Mouse (Mus musculus): ENCODE results near the gene Lamtor2.

The Lamtor2 gene

DNA sequence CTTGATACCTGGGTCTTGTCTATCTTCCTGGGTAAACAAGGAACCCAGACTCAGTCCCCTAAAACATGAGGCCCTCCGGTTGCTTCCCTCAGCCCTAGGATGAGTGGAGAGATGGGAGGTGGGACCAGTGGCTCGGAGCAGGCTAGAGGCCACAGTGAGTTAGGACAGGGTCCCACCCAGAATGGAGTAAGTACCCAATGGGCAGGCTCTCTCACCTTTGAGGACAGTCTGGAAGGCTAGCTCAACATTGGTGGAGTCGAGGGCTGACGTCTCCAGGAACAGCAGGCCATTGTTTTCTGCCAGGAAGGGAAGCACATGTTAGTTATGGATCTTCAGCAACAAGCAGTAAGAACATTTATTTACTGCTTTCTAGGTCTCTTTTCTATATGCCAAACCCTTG, 10.4 kb downstream of the Lamtor2 start:
- no peak for DNase-seq (ENCODE audit: low spot score)

DNA sequence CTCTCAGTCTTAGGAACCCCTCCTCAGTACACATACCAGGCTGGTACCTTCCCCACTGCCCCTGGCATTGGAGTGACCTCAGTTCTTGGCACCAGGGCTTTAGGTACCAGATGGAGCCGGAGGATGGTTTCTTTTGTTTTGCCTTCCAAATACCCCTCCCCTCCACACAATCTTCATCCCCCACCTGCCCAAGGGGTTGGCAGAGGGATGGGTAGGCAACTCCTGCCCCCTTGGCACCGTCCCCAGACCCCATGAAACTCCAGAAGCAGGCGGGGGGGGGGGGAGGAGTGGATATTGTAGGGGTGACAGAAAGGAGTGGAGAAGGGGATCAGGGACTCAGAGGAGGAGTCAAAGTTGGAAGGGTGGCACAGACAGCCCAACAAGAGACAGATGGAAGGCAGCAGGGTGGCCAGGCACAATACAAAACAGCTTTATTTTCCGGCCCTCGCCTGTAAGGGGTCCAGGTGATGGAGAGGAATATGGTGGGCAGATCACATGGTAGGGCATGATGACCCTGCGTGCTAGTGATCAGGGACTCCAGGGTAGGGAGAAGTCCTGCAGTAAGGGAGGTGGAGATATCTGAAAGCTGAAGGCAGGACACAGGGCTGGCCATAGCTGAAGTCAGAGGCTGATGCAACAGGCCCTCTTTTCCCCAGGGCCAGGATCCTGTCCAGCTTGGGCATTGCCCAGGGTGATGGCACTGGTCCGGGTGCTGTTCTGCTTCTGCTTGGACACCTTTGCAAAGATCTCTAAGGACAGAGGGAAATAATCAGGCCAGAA, 11.1 kb downstream of the Lamtor2 start:
- no peak for DNase-seq (ENCODE audit: low spot score)

DNA sequence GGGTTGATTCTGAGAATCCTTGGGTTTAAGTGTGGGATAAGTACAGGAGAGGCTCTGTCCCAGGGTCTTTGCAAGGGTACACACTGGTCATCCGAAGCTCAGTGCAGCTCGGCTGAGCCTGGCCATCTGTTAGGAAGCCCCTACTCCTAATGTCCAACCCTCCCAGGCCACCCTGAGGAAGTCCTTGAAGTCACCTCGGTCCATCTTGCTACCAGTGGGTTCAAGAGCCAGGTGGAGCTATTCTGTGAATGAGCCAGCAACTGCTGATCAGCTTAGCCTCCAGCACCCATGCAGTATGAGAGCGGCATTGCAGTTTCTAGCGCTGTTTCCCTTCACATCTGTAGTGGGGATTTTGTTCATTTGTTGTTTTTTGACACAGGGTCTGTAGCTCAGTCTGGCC, 12.8 kb downstream of the Lamtor2 start:
- DNase-seq (ENCODE audit: low spot score) = no peak

- peak; percentile 67 for DNase-seq (ENCODE audit: low spot score)
Measured at GRCm38 (mm10) chr3:88539397-88539796, 13.5 kb downstream of the Lamtor2 start.

DNA sequence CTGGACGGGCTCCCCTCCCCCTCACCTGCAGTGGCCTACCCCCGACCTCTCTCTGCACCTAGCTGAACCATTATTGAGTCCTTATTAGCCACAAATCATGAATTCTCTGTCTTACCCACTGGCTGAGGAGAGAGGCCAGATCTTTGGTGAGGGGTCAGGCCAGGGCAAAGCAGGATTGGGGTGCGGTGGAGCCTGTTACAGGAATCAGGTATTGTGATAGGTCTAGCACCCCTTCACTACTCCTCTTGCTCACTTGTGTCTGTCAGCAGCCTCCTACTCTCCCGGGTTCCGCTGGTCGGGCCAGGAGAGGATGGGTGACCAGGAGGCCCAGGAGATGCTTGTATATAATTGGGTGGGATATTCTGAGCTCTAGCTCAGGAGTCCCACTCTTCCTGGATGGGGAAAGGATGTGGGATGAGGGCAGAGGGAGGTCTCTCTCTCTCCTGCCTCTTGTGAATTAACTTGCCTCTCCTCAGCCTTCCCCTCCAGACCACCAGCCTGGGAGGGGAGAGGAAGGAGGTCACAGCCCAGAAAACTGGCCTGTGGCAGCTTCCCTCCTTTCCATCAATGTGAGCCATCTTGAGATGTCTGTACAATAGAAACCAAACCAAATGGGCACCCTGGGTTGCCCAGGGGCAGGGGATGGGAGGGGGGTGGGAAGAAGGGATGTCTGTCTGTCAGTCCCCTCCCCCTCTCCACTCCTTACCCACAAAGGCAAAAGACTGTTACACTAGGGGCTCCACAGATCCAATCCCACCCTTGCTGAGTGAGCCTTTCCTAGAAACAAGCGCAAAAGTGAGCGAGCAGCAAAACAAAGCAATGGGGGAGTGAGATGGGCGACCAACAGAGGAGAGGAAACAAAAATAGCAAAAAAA, 14.4 kb downstream of the Lamtor2 start:
- DNase-seq (ENCODE audit: low spot score) = peak; percentile 48

DNA sequence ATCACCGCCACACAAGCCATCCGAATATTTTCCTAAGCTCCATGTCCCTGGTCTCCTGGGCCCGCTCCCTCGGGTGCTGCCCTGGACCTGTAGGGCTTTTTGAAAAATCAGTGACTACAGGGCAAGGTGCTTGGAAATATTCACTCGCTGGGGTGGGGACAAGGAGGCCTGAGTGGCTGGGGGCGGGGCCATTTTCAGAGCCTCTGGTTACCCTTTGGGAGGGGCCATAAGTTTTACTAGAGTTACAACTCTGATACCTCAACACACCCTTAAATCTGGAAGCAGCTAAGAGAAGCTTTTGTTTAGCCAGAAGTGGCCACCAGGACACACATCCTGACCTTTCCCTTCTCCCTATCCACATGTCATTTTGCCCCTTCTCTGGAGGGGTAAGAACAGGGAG, 15.7 kb downstream of the Lamtor2 start:
- no peak for DNase-seq (ENCODE audit: low spot score)

DNA sequence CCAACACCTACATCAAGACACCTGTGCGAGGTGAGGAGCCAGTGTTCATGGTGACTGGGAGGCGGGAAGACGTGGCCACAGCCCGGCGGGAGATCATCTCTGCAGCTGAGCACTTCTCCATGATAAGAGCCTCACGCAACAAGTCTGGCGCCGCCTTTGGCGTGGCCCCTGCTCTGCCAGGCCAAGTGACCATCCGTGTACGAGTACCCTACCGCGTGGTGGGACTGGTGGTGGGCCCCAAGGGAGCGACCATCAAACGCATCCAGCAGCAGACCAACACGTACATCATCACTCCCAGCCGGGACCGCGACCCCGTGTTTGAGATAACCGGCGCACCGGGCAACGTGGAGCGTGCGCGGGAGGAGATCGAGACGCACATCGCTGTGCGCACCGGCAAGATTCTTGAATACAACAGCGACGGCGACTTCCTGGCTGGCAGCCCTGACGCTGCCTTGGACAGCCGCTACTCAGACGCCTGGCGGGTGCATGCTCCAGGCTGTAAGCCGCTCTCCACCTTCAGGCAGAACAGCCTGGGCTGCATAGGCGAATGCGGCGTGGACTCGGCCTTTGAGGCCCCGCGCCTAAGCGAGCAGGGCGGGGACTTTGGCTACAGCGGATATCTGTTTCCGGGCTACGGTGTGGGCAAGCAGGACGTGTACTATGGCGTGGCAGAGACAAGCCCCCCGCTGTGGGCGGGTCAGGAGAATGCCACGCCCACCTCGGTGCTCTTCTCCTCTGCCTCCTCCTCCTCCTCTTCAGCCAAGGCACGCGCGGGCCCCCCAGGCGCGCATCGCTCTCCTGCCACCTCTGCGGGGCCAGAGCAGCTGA, 16.6 kb downstream of the Lamtor2 start:
- peak; percentile 71 for DNase-seq (ENCODE audit: low spot score)

DNA sequence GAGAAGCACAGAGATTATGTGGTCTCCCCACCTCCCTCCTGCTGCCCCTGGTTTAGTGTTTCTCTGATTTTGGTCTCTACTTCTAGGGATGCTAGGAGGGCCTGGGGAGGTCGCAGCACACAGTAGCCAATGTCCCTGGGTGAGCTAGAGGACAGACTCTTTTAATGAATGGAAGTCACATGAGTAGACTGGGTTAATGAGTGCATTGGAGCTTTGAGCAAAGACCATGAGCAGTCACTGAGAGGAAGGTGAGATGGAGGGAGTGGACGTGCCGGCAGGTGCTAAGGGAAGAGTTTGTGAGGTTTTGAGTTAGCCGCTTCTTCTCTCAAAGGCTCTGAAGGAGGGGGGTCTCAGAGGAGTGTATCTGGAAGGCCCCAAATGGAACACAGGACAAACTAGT, 17.3 kb downstream of the Lamtor2 start:
- no peak for DNase-seq (ENCODE audit: low spot score)

- DNase-seq (ENCODE audit: low spot score) = no peak
Measured at GRCm38 (mm10) chr3:88535005-88535404, 17.9 kb downstream of the Lamtor2 start.

DNA sequence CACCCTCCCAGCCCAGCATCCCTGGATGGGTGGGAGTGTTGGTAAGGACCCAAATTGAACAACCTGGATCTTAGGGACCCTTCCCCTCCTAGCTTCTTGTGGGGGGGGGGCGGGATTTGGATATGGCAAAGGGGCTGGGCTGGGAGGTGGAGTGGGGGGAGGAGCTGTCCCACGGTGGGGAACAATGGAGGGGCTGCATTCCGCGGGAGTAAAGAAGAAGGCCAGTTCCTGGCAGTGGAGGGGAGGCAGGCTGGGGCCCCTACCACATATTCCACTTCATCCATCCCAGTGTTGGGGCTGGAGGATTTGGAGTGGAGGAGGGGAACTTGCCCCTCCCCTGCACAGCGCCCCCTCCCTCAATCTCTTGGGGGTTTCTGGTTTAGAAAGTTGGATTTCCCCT, 19.2 kb downstream of the Lamtor2 start:
- DNase-seq (ENCODE audit: low spot score) = no peak

GRCm38 (mm10) chr3:88532689-88533511, 20.0 kb downstream of the Lamtor2 start:
- peak; percentile 65 for DNase-seq (ENCODE audit: low spot score)

DNA sequence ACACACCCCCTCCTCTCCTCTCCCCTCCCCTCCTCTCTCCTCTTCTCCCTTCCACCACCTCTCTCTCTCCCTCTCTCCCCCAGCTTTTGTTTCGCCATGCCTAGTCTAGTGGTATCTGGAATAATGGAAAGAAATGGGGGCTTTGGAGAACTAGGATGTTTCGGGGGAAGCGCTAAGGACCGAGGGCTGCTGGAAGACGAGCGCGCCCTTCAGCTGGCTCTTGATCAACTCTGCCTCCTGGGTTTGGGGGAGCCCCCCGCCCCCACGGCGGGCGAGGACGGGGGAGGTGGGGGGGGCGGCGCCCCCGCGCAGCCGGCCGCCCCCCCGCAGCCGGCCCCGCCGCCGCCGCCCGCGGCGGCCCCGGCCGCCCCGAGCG, 20.6 kb downstream of the Lamtor2 start, which contains the start of gene Mex3a:
Mex3a (plus strand) TSS at position 97 of the 376 bp plus-strand sequence.
- DNase-seq (ENCODE audit: low spot score) = no peak

- peak; percentile 90 for DNase-seq (ENCODE audit: low spot score)
Measured at GRCm38 (mm10) chr3:88531348-88532298, 21.3 kb downstream of the Lamtor2 start.

DNA sequence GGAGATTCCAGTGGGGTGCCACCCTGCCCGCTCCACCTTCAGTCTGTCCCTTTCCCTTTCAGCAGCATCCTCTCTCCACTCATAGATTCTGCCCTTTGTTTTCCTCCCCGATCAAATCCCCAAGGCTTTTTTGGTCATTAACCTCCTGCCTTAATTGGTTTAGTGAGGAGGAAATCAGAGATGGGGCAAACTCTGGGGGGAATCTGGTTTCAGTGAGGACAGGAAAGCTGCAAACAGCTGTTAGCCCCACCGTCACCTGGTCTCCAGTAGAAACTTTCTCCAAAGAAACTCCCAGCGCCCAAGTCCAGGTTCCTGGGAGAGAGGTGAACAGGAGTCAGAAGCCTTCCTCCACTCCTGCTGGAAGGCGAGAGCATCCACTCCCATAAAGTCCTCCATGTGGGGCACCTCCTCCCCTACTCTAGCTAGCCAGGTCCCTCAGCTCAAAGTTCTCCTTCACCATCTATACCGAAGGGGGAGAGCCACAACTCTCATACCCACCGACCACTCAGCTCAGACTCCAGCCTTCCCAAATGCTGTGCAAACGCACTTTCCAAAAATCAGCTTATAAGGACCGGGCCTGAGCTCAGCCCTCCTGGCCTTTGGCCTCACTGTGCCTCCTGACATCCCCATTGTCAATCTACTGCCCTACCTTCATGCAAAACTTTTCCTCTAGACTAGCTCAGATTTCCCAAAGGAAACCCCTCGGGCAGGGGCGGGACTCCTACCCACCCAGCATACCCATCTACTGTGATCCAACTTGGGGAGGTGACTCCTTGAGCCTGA, 22.6 kb downstream of the Lamtor2 start:
- DNase-seq (ENCODE audit: low spot score) = no peak

DNA sequence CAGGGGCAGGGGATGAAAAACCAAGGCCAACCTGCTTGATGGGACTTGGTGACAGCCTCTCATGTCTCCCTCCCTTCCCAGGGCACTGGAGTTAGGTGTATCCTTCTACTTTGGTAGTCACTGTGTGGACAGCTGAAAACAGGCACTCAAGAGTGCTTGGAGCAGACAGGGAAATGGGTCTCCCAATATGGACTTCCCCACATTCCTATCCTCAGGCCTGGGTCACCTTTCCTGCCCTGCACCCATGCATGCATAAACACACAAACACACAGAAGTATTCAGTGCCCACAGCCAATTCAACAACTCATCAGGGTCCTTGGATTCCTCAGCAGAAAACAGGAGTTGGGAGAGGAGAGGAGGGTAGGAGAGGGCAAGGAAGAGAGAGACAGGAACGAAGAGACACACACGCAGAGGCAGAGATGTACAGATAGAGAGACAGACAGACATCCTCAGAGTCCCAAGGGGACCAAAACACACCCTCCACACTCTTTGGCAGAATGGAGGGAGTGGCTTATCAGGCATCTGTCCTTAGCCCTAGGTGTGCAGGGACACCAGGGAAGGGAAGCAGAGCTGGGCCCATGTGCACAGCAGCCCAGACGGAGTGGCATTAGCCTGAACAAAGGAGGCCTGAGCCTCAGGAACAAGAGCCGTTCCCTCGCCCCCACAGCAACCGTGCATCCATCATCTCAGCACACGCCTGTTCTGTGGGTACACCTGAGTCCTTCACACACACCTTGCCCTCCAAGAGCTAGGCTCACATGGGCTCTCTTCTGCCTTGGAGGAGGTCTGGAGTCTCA, 23.5 kb downstream of the Lamtor2 start:
- DNase-seq (ENCODE audit: low spot score) = no peak

DNA sequence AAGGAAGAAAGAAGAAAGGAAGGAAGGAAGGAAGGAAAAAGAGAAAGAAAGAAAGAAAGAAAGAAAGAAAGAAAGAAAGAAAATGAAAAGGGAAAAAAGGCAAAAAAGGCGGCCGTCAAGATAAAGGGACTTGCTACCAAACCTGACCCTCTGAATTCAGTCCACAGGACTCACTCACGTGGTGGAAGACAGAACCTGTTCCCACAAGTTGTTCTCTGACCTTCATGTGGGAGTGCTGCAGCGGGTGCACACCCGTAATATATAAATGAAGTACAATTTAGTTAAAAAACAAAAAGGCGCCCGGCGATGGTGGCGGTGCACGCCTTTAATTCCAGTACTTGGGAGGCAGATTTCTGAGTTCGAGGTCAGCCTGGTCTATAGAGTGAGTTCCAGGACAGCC, 24.2 kb downstream of the Lamtor2 start:
- DNase-seq (ENCODE audit: low spot score) = no peak

DNA sequence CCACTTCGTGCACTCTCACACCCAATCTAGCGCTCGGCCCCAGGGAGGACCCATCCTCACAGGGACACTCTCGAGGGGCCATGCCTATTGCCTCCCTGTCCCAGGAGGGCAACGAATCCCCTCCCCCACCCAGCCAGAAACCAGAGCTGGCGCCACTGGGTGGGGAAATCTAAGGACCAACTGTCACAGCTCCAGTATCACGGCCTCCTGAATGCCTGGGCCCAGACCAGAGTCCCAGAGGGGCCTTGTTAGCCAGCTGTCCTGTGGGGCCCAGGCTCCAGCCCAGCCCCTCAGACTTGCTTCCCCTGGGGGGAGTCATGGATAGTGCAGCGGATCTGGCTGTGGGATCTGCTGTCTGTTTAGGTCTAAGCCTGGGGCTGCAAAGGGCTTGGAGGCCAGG, 25.3 kb downstream of the Lamtor2 start:
- peak; percentile 63 for DNase-seq (ENCODE audit: low spot score)
